Mouse (Mus musculus): ENCODE results near the gene Pde2a.

The Pde2a gene

GRCm38 (mm10) chr7:101410267-101410936, 11.1 kb upstream of the Pde2a start, which contains the start of gene Gm45837:
TSS of gene Gm45837 (plus strand) at chr7:101410886.
- DNase-seq, result no peak

- DNase-seq, result peak; percentile 94
Measured at GRCm38 (mm10) chr7:101412796-101413195, 8.7 kb upstream of the Pde2a start.

- no peak for DNase-seq
Measured at GRCm38 (mm10) chr7:101414209-101414608, 7.3 kb upstream of the Pde2a start.

GRCm38 (mm10) chr7:101414661-101415511, 6.6 kb upstream of the Pde2a start:
- DNase-seq, result peak; percentile 68

GRCm38 (mm10) chr7:101415512-101416100, 5.9 kb upstream of the Pde2a start:
- no peak for DNase-seq

- DNase-seq, result no peak
Measured at GRCm38 (mm10) chr7:101416391-101416790, 5.1 kb upstream of the Pde2a start.

GRCm38 (mm10) chr7:101419013-101419770, 2.3 kb upstream of the Pde2a start:
- peak; percentile 18 for DNase-seq

- DNase-seq, result no peak
Measured at GRCm38 (mm10) chr7:101422069-101422468, 578 bp downstream of the Pde2a start.

GRCm38 (mm10) chr7:101422646-101423045, 1.2 kb downstream of the Pde2a start:
- no peak for DNase-seq

GRCm38 (mm10) chr7:101423970-101424369, 2.5 kb downstream of the Pde2a start:
- no peak for DNase-seq

GRCm38 (mm10) chr7:101426692-101427091, 5.2 kb downstream of the Pde2a start:
- no peak for DNase-seq

GRCm38 (mm10) chr7:101427736-101428135, 6.2 kb downstream of the Pde2a start:
- peak; percentile 51 for DNase-seq

GRCm38 (mm10) chr7:101435038-101435437, 13.5 kb downstream of the Pde2a start:
- DNase-seq, result no peak

GRCm38 (mm10) chr7:101437876-101438275, 16.4 kb downstream of the Pde2a start:
- DNase-seq, result no peak

- DNase-seq, result no peak
Measured at GRCm38 (mm10) chr7:101443093-101443492, 21.6 kb downstream of the Pde2a start.

GRCm38 (mm10) chr7:101444211-101444610, 22.7 kb downstream of the Pde2a start:
- DNase-seq, result no peak

GRCm38 (mm10) chr7:101449855-101450254, 28.4 kb downstream of the Pde2a start:
- no peak for DNase-seq

- peak; percentile 91 for DNase-seq
Measured at GRCm38 (mm10) chr7:101450422-101451401, 29.2 kb downstream of the Pde2a start.

GRCm38 (mm10) chr7:101452669-101453068, 31.2 kb downstream of the Pde2a start:
- no peak for DNase-seq

- DNase-seq, result no peak
Measured at GRCm38 (mm10) chr7:101453296-101453695, 31.8 kb downstream of the Pde2a start.

- no peak for DNase-seq
Measured at GRCm38 (mm10) chr7:101453725-101454124, 32.2 kb downstream of the Pde2a start.

- peak; percentile 24 for DNase-seq
Measured at GRCm38 (mm10) chr7:101454479-101454878, 33.0 kb downstream of the Pde2a start.
